Mouse (Mus musculus): ENCODE data around the gene Ror1.

DNA sequence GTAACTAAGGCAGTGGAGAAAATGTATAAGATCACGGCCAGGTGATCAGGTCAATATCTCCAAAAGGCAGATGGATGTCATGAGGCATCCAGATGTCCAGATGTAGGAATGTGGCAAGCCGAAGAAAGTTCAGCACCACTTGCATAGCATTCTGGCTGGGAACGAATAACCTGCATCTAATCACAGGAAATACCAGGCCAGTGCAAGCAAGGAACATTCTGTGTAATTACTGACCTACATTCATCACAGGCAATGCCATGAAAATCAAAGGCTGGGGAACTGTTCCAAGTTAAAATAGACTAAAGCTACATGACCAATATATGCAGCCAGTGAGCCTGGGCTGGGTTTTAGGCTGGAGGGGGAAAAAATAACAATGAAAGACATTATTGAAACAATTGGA is 140.7 kb downstream of the Ror1 start:
- TF ChIP-seq CTCF (IDR thresholded peaks at IDR 0.05; ENCODE audit: insufficient read depth, low read length) (no peak), POLR2A (IDR thresholded peaks at IDR 0.05; ENCODE audit: borderline replicate concordance, extremely low read depth, low read depth, low read length) (no peak)

All from lung, adult 2 months (tissue).